Mouse (Mus musculus) liver, embryonic 14 days (tissue): ENCODE data around the gene Ndufb6. TPM values are rescaled to one million over a fixed set of nuclear protein-coding genes. Genes with fewer than 3 reads are reported as not detected.

Experiments used
- polyA plus RNA-seq: library from polyadenylated mRNA; depleted of rRNA; stranded (reverse); fragments of >200 nt; gene quantifications from 2 replicates; pipeline ENCODE4 v1.2.3, GENCODE M21; 2012; rRNA removed

The Ndufb6 gene
- 61.9 and 64.3 TPM in 2 replicates for polyA plus RNA-seq

DNA sequence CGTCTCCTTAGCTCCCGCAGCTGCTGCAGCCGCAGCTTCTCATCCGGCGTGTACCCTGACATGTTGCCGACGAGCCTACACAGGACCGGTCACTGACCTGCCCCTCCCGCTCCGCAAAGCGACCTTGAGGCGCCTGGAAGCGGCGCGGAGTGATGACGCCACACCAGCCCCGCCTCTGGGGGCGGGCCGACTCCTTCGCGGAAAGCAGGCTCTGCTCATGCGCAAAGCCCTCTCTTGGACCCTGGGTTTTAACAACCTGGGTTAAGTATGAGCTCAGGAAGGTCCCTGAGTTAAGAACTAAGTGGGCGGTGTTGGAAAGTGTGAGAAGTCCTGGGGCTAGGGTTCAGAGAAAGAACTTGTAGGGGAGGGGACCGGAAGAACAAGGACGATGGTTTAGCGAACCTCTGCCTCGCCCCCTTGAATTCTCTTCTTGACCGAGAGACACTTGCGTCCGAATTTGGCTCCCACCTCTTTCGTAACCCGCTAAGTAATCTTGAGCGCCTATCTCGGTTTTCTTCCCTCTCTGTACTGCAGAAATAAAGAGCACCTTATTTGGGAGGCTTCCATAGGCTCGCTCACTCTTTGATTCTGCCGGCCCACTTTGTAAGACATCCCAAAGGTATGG lies at the start of gene Ndufb6:
Ndufb6 (minus strand) TSS at position 146 of the 625 bp plus-strand sequence.

DNA sequence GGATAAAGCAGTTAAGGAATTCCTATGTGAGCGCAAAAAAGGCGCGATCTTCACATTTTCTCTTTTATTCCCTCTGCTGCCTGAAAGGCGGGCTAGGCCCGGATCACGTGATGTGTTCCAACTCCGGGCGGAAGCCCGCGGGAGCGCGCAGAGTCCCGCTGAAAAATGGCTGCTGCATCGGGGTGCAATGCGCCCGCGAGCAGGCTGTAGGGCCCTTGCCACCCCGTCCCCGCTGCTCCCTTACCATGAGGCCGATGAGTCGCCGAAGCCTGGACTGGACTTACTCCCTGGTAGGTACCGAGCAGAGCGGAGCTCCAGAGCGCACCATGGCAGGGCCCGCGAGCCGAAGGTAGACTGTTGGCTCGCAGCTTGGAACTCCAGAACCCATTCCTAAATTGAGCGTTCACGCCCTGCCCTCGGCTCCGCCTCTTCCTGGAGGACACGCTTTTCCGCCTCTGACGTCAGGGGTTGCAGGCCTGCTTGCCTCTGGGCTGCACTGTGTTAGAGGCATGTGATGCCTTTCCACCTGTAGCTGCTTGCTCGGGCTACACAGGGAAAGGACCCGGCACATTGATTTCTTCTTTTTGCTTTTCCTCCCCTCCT lies 9.7 kb downstream of the Ndufb6 start, which contains the start of the genes Smim27 and Topors:
Smim27 (plus strand) TSS at position 150 of the 603 bp plus-strand sequence.
Topors (minus strand) TSS at position 421 of the 603 bp plus-strand sequence.

GRCm38 (mm10) chr4:40239409-40240271 lies 39.6 kb downstream of the Ndufb6 start, which contains the start of gene Ddx58:
Ddx58 (minus strand) TSS chr4:40239828.

Other genes starting within 250 kb of the Ndufb6 start
- 15.0 and 17.3 TPM in 2 replicates for gene Aco1, start 136.3 kb downstream of the Ndufb6 start, polyA plus RNA-seq
- 2.3 and 3.5 TPM in 2 replicates for gene Ddx58, start 39.6 kb downstream of the Ndufb6 start, polyA plus RNA-seq
- gene Smim27, start 9.8 kb downstream of the Ndufb6 start, polyA plus RNA-seq: 3.8 and 4.0 TPM in 2 replicates
- 7.5 and 8.7 TPM in 2 replicates for gene Topors, start 9.6 kb downstream of the Ndufb6 start, polyA plus RNA-seq
- gene Tmem215, start 192.8 kb upstream of the Ndufb6 start, polyA plus RNA-seq: 0.06 and 0.07 TPM in 2 replicates